Mouse (Mus musculus) hindbrain, embryonic 16.5 days (tissue): ENCODE results near the gene Wnt11. TPM values are rescaled to one million over a fixed set of nuclear protein-coding genes. Genes with fewer than 3 reads are reported as not detected.

Source experiments
- ATAC-seq: fragments of 200-750 bp; cut with Nextera tagmentation; 2 replicates; pipeline ENCODE4 v1.8.0; 2017; ENCODE audit warnings: moderate TSS enrichment, moderate library complexity
- H3K27ac ChIP-seq: fragments of 300-500 bp; sonication (generic); 2 replicates; pipeline ENCODE4 v1.5.1; 2014; ENCODE audit warnings: low read depth, mild to moderate bottlenecking, control low read depth, low read length, moderate library complexity
- H3K27me3 ChIP-seq: fragments of 300-500 bp; sonication (generic); replicated peaks from 2 replicates; pipeline ENCODE4 v1.6.1; 2014; ENCODE audit warnings: low read length; ENCODE audit not compliant: control insufficient read depth, insufficient read depth
- H3K36me3 ChIP-seq: fragments of 300-500 bp; sonication (generic); 2 replicates; pipeline ENCODE4 v1.6.1; 2014; ENCODE audit warnings: mild to moderate bottlenecking, low read length, moderate library complexity, mixed read lengths; ENCODE audit not compliant: control insufficient read depth, insufficient read depth
- H3K4me1 ChIP-seq: fragments of 300-500 bp; sonication (generic); 2 replicates; pipeline ENCODE4 v1.6.1; 2014; ENCODE audit warnings: low read depth, low read length; ENCODE audit not compliant: control insufficient read depth, insufficient read depth
- H3K4me2 ChIP-seq: fragments of 300-500 bp; sonication (generic); 2 replicates; pipeline ENCODE4 v1.6.1; 2014; ENCODE audit warnings: mild to moderate bottlenecking, low read length, control low read depth, moderate library complexity
- H3K4me3 ChIP-seq: fragments of 300-500 bp; sonication (generic); 2 replicates; pipeline ENCODE4 v1.5.1; 2014; ENCODE audit warnings: mild to moderate bottlenecking, low read length, control low read depth, moderate library complexity
- H3K9ac ChIP-seq: fragments of 300-500 bp; sonication (generic); 2 replicates; pipeline ENCODE4 v1.6.1; 2014; ENCODE audit warnings: low read depth, mild to moderate bottlenecking, control low read depth, low read length, moderate library complexity
- H3K9me3 ChIP-seq: fragments of 300-500 bp; sonication (generic); 2 replicates; pipeline ENCODE4 v1.6.1; 2014; ENCODE audit warnings: mild to moderate bottlenecking, low read length, moderate library complexity; ENCODE audit not compliant: control insufficient read depth
- WGBS: fragments of 180-500 bp; shearing (Covaris S2); extraction: QIAGEN DNeasy Blood & Tissue Kit; methylation state at CpG from one replicate; pipeline ENCODE4 v1.1.7; 2014; 5-methylcytosine and 5-hydroxymethylcytosine counted together
- polyA plus RNA-seq: library from polyadenylated mRNA; unstranded; fragments of >200 nt; fragmentation: Nextera tagmentation; extraction: Ambion mirVana; gene quantifications from 2 replicates; pipeline ENCODE4 v1.2.1, GENCODE M21; 2015

Gene Wnt11
- polyA plus RNA-seq, 1 experiment from 2014 or later = 2.7 TPM

DNA sequence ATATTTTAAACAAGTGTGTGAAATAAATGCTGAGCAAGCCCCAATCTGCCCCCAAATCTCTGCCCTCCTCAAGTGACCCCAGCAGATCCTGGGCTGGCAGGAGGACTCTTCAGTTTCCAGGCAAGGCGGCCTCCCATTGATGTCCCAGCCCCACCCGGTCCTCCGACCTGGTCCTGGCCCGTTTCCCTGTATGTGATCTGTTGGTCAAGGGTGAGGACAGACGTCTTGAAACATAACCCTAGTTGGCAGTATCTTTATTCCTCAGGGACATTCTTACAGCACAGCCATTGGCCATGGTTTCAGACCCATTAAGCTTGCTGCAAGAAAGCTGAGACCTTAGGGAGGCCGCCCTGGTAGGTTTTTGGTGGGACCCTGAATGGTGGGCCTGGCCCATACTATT lies 18.9 kb downstream of the Wnt11 start:
- Histone ChIP-seq H3K27ac (no peak overlapping the region), H3K4me2 (no peak overlapping the region), H3K36me3 (no peaks in the 10 kb centered on the region), H3K9ac (no peak overlapping the region), H3K4me1 (peaks cover 4% of the 10 kb centered on the region), H3K27me3 (no peaks in the 10 kb centered on the region; the same call in 1 of the 2 replicates), H3K9me3 (no peaks in the 10 kb centered on the region), H3K4me3 (no peak overlapping the region)
- 92% methylated on average over 6 of the region's 6 CpGs for WGBS
- no peak for ATAC-seq

DNA sequence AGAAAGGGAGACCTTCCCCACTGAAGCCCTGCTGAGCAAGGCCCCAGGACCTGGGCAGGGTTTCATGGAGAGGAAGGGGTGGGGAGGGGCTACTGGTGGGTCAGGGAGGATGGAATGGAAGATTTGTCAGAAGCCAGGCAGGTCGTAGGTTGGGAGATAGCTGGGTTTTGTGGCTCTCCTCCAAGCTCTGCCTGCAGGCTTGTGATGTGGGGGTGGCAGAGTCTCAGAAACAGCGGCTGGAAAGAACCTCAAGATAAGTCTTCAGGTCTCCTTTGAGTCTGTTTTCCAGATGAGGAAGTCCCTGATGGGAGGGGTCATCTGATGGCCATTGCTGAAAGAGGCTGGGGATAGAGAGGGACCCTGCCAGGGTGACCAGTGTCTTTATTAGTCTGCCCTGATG lies 20.5 kb downstream of the Wnt11 start:
- Histone ChIP-seq H3K4me1 (peaks cover 4% of the 10 kb centered on the region), H3K27ac (no peak overlapping the region), H3K36me3 (no peaks in the 10 kb centered on the region), H3K27me3 (no peaks in the 10 kb centered on the region), H3K9me3 (no peaks in the 10 kb centered on the region), H3K4me3 (no peak overlapping the region), H3K4me2 (no peak overlapping the region), H3K9ac (no peak overlapping the region)
- WGBS = 68% methylated on average over 2 of the region's 2 CpGs
- ATAC-seq = no peak

DNA sequence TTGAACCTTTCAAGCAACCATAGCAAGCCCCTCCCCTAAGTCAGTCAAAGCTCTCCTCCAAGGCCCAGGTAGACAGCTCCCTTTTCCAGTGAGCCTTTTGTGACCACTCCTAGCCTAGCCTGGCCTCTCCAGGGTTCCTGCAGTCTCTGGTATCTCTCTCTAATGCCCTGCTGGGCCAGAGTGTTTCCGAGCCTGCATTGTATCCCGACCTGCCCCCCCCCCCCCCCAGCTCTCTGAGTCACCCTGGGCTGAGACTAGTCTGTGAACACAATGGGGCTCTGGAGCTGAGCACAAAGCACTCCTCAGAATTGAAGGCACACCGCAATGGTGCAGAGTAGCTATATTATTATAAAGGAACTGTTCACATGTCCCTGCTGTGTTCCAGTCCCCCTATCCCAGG lies 21.2 kb downstream of the Wnt11 start:
- WGBS = 19% methylated on average over 3 of the region's 3 CpGs
- Histone ChIP-seq H3K4me3 (no peak overlapping the region), H3K27ac (no peak overlapping the region), H3K9ac (no peak overlapping the region), H3K4me2 (no peak overlapping the region), H3K4me1 (peaks cover 2% of the 10 kb centered on the region), H3K36me3 (no peaks in the 10 kb centered on the region), H3K9me3 (no peaks in the 10 kb centered on the region), H3K27me3 (no peaks in the 10 kb centered on the region)
- ATAC-seq = no peak

GRCm38 (mm10) chr7:98857094-98857493 lies 22.2 kb downstream of the Wnt11 start:
- H3K36me3 ChIP-seq = no peaks in the 10 kb centered on the region
- ATAC-seq = peak; percentile 41; the same call in 1 of the 2 replicates
- no peak overlapping the region for H3K4me2 ChIP-seq
- 68% methylated on average over 3 of the region's 3 CpGs for WGBS
- no peaks in the 10 kb centered on the region for H3K27me3 ChIP-seq
- no peak overlapping the region for H3K9ac ChIP-seq
- H3K4me1 ChIP-seq = no peaks in the 10 kb centered on the region; the same call in 1 of the 2 replicates
- no peaks in the 10 kb centered on the region for H3K9me3 ChIP-seq
- no peak overlapping the region for H3K27ac ChIP-seq
- no peak overlapping the region for H3K4me3 ChIP-seq

DNA sequence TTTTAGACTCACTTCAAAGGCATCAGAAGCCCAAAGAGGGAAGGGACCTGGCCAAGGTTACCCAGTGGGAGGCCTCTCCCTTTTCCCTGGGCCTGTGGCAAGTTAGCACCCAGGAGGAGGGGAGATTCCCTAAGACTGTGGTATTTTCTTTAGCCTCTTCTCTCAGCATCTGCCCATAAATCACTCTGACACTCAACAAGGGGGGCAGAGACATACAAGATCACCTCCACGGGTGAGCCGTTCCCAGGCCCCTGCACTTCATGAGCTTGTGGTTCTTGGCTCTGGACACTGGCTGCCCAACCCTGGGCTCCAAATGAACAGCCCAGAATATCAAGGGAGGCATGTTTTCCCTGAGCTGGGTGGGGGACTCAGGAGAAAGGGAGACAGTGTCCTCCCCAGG lies 26.1 kb downstream of the Wnt11 start:
- H3K4me3 ChIP-seq = no peak overlapping the region
- H3K27me3 ChIP-seq = no peaks in the 10 kb centered on the region
- H3K9ac ChIP-seq = no peak overlapping the region
- no peaks in the 10 kb centered on the region for H3K9me3 ChIP-seq
- no peak for ATAC-seq
- no peak overlapping the region for H3K4me2 ChIP-seq
- no peak overlapping the region for H3K27ac ChIP-seq
- WGBS = 23% methylated on average over 2 of the region's 2 CpGs
- H3K36me3 ChIP-seq = no peaks in the 10 kb centered on the region
- H3K4me1 ChIP-seq = peaks cover 2% of the 10 kb centered on the region; the same call in 1 of the 2 replicates

GRCm38 (mm10) chr7:98862994-98863393 lies 28.1 kb downstream of the Wnt11 start:
- H3K9me3 ChIP-seq = no peaks in the 10 kb centered on the region
- H3K36me3 ChIP-seq = no peaks in the 10 kb centered on the region
- H3K4me2 ChIP-seq = no peak overlapping the region
- H3K27me3 ChIP-seq = no peaks in the 10 kb centered on the region
- peaks cover 9% of the 10 kb centered on the region for H3K4me1 ChIP-seq
- ATAC-seq = no peak
- no peak overlapping the region for H3K9ac ChIP-seq
- WGBS = 57% methylated on average over 4 of the region's 5 CpGs
- H3K27ac ChIP-seq = no peak overlapping the region
- H3K4me3 ChIP-seq = no peak overlapping the region

- 41% methylated on average over 9 of the region's 9 CpGs for WGBS
- no peak overlapping the region for H3K4me3 ChIP-seq
- no peaks in the 10 kb centered on the region for H3K27me3 ChIP-seq
- H3K27ac ChIP-seq = no peak overlapping the region
- H3K36me3 ChIP-seq = no peaks in the 10 kb centered on the region
- H3K4me1 ChIP-seq = peaks cover 9% of the 10 kb centered on the region
- H3K9me3 ChIP-seq = no peaks in the 10 kb centered on the region
- H3K4me2 ChIP-seq = no peak overlapping the region
- H3K9ac ChIP-seq = no peak overlapping the region
- no peak for ATAC-seq
These were observed 29.2 kb downstream of the Wnt11 start for GRCm38 (mm10) chr7:98863969-98864718.

- WGBS = 28% methylated on average over 12 of the region's 12 CpGs
These were observed 32.3 kb downstream of the Wnt11 start for GRCm38 (mm10) chr7:98867053-98867793.

DNA sequence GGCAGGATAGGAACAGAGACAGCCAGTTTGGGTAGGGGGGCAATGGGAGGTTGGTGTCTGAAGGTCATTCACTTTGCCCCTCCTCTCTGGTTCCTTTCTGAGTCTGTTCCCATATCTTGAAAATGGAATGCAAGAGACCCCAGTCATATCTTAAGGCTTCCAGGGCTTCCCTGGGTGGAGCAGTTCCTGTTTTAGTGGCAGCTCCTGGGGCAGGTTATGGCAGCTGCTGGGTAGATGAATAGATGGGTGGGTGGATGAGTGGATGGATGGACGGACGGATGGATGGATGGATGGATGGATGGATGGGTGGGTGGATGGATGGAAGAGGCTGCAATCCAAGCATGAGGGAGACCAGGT lies 32.9 kb downstream of the Wnt11 start:
- peaks cover 13% of the 10 kb centered on the region for H3K4me1 ChIP-seq
- H3K9ac ChIP-seq = no peak overlapping the region
- 90% methylated on average over 2 of the region's 2 CpGs for WGBS
- no peaks in the 10 kb centered on the region for H3K36me3 ChIP-seq
- H3K27me3 ChIP-seq = no peaks in the 10 kb centered on the region
- H3K9me3 ChIP-seq = no peaks in the 10 kb centered on the region
- H3K4me3 ChIP-seq = no peak overlapping the region
- no peak overlapping the region for H3K4me2 ChIP-seq
- no peak for ATAC-seq
- H3K27ac ChIP-seq = no peak overlapping the region

More at GRCm38 (mm10) chr7:98867053-98867793, 32.3 kb downstream of the Wnt11 start:
- Histone ChIP-seq H3K9ac (peak overlapping the region; percentile 5; the same call in 1 of the 2 replicates), H3K4me2 (no peak overlapping the region), H3K36me3 (no peaks in the 10 kb centered on the region), H3K9me3 (no peaks in the 10 kb centered on the region), H3K27ac (0 out of 2 replicates have a peak overlapping the region, but pooled peaks have one; percentile 12), H3K27me3 (no peaks in the 10 kb centered on the region), H3K4me1 (peaks cover 13% of the 10 kb centered on the region), H3K4me3 (no peak overlapping the region)
- ATAC-seq = 0 out of 2 replicates have a peak, but pooled peaks have one; percentile 13
